Mouse (Mus musculus) layer of hippocampus, adult 9-11 months (tissue): ENCODE measurements at regions not wholly inside any gene's neighbourhood (a gene's known extent, or its start where the extent isn't known, plus 50 kb on each side); places are given as distances from the start of the nearest gene placed in this dataset.

Experiments
- DNase-seq: peaks from one replicate; pipeline ENCODE4 v3.0.0; 2022

DNA sequence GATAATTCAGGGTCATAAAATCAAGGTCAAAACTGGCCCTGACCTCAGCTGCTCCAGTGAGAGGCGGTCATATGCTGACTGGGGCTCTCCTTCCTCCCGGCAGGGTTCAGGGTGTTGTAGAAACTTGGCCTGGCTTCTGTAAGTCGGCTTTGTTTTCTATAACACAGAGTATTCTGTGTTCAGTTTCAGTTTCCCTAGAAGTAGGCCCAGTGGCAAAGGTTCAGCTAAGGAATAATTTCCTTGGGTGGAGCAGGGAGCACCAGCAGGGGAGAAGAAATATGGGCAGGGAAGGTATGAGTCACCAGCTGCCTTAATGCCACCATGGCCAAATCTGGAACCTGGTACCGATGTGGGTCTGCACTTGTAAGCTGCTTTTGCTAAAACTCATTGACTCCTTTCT is 153.5 kb downstream of the Hibadh start:
- no peak for DNase-seq

DNA sequence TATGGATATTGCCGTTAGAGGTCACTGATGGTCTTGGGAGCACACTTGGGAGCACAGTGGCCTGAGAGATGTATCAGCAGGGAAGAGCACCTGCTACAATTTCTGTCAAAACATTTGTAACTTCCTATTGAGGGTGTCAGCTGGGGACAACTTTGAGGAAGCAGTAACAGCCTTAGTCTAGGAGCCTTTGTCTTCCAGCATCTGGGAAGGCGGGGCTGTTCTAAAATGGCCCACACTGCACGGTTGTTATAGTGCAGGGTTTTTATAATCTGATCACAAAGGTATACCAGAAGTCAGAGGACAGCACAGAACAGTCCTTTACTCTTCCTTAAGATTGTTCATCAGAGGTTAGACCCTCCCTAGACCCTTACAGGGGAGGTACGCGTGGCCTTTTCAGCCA is 152.3 kb downstream of the Hibadh start:
- DNase-seq: no peak

DNA sequence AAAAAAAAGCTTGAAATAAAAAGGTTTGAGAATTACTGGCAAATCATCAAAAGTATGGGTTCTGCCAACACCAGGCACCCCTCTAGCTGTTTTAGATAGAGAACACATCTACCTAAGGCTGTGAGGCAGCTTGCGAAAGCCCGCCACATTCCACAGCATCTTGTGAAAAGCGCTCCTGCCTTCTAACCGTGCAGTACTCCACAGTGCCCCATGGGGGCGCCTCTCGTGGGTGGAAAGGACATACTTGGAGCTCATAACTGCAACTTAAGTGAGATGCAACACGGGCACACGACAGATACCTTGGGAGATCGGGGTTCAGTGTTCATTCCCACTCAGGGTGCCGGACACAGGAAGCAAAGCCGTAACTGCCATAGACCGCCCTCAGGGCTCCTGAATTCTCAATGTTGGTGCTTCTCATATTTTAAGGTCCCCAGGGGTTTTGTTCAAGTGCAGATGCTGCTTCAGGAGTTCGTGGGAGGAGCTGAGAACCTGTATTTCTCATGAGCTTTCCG is 149.9 kb downstream of the Hibadh start:
- no peak for DNase-seq

DNA sequence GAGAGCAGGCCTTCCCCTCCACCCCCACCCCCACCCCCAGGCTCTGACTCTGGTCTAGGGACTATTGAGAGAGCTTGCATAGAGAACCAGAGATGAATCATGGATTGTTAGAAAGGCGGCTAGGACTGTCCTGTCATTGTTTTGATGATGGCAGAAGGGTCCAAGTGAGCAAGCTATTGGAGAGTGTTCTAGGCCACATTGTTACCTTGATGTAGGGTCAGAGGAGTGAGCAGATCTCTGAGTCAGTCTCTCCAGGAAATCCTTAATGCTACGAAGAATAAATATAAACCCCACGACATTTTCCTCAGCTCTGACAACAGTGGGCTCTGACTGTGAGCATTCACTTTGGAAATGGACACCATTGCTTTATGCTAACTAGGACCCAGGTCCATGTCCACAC is 144.9 kb downstream of the Hibadh start:
- DNase-seq: no peak

DNA sequence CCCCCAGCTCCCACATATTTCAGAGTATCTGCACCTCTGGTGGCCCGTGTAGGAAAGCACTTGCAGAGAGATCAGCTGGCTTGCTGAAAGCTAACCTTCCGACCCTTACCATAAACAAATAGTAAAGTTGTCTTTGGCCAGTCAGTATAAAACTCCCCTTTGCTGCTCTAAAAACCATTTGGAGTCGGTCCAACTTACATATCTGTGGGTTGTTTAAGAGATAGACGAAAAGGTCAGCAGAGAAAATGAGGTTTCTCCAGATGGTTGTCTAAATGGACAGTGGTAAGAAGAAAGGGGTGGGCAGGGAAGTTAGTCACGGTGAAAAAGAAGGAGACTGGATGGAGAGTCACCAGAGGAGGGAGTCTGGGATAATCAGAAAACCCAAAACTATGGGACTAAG is 144.3 kb downstream of the Hibadh start:
- DNase-seq: no peak
